Mouse (Mus musculus) common myeloid progenitor, adult 5-6 weeks (primary cell): ENCODE measurements around the gene Pheta2. TPM values are rescaled to one million over a fixed set of nuclear protein-coding genes. Genes with fewer than 3 reads are reported as not detected.

ENCODE experiments used
- ATAC-seq: replicated peaks from 2 replicates; pipeline ENCODE4 v1.8.0; 2016; ENCODE audit warnings: low read depth, mild to moderate bottlenecking, moderate TSS enrichment, inconsistent platforms; ENCODE audit not compliant: poor library complexity, severe bottlenecking
- total RNA-seq: library from RNA; stranded (forward); fragments of 200-1000, 187-1606 nt; gene quantifications from 2 replicates; pipeline ENCODE4 v1.2.3, GENCODE M21; 2017

Gene Pheta2
- total RNA-seq, 1 experiment from 2014 or later: 15.5 TPM

DNA sequence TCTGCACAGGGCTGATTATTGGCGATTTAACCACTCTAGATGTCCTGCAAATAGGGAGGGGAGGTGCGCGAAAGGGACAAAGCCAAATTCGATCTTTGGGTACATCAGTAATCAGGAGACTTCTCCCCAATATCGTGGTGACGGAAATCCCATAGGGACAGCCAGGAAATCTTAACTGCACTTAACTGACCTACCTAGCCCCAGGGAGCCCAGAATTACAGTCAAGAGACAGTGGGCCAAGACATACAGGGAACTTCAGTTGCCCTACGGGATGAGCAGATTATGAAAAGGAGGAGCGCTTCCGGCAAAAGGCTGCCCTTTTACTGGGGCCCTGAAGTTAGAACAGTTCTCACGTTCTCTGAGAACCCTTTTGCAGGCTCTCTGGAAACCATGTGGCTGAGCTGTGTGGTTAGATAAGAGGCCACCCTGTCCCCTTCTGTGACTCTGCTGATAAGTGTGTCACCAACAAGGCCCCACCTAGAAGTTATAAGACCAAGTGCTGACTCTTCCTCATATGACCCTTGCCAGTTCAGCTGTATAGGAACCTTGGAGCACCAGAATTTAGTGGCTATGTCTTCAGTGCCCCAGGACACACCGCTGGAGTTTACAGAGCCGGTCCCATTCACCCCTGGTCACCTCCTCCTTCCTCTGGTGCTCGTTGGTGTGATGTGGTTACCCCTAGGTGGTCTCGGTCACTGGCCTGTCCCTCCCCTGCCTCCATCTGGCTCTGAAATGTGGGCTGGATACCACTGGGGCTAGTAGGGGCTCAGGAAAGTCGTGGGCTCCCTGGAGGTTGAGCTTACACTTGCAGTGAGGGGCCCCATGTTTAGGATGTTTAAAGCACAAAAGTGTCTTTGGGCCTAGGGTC lies 3.2 kb downstream of the Pheta2 start:
- ATAC-seq: peak; percentile 46

DNA sequence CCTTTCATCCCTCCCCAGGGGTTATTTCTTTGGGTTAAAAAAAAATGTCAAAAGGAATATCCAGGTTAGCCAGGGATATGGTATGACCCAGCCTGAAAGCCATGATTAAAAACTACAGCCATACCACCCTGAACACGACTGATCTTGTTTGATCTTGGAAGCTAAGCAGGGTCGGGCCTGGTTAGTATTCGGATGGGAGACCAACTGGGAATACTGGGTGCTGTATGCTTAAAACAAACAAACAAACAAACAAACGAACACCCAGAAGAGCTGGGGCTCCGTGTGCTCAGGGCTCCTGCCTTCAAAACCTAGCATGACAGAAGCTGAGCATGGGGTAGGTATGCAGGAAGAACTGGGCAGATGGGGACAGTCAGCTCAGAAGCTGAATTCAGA lies 3.8 kb downstream of the Pheta2 start:
- no peak for ATAC-seq

DNA sequence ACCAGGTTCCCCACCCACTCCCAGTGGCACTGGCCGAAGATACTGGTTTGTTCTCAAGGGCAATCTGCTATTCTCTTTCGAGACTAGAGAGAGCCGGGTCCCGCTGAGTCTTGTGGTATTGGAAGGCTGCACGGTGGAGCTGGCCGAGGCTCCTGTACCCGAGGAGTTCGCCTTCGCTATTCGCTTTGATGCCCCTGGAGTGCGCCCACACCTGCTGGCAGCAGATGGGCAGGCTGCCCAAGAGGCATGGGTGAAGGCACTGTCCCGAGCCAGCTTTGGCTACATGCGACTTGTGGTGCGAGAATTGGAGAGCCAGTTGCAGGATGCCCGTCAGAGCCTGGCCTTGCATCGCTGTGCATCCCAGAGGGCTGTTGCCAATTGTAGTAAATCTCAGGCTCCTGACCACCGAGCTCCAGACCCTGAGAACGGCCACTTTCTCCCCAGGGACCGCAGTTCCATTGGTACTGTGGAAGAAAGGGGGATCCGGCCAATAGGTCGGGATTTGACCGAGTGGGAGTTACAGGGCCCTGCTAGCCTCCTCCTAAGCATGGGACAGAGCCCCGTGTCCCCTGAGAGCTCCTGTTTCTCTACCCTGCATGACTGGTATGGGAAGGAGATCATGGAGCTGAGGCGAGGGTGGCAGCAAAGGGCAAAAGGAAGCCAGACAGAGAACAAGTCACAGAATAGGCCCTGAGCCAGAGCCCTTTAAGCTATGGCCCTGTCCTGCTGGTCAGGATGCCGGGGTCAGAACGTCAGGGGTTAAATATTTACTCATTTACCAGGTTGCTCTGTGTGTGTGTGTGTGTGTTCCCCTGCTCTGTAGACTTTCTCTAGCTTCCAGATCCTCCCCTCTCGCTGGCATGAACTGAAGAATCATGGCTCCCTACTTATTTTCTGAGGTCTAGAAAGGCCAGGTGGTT lies 4.9 kb downstream of the Pheta2 start:
- no peak for ATAC-seq

DNA sequence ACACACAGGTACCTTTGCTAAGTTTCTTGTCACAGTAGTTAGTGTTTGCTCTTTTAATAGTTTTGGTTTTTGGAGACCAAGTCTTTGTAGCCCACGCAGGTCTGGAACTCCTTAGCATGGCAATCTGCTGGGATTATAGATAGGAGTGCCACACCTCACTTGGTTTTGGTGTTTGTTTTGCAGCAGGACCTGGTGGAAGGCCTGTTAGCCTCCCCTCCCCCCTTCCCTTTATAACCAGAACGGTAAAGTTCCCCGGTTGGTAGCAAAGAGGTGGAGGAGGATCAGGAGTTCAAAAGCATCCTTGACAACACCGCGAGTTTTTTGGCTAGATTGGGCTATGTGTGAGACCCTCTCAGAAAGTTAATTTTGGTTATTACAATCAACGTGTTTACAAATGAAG lies 6.2 kb downstream of the Pheta2 start:
- ATAC-seq: no peak

DNA sequence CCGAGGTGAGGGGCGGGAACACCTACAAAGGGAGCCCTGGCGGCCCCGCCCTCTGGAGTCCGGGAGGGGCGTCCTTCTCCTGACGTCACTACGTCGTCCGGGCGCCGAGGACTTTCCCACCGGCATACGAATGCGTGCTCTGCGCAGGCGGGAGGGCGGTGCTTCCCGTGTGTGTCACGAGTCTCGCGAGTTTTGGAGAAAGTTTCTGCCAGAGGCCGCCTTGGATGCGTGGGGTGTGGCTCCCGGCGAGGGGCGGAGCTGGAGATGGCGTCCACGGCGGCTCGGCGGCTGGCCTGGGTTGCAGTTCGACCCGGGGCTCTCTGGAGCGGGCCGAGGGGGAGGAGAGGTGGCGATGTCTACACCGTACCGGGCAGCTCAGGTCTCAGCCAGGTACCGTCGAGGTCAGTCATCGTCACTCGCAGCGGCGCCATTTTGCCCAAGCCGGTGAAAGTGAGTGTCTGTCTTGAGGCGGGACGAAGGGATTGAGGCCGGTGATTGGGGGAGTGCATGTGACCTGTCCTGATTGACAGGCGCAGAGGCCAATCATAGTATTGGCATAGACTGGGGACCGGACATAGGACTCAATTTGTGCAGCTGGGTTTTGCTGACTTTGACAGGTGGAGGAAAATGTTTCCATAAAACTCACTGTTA lies 7.2 kb downstream of the Pheta2 start:
- ATAC-seq: peak; percentile 68

DNA sequence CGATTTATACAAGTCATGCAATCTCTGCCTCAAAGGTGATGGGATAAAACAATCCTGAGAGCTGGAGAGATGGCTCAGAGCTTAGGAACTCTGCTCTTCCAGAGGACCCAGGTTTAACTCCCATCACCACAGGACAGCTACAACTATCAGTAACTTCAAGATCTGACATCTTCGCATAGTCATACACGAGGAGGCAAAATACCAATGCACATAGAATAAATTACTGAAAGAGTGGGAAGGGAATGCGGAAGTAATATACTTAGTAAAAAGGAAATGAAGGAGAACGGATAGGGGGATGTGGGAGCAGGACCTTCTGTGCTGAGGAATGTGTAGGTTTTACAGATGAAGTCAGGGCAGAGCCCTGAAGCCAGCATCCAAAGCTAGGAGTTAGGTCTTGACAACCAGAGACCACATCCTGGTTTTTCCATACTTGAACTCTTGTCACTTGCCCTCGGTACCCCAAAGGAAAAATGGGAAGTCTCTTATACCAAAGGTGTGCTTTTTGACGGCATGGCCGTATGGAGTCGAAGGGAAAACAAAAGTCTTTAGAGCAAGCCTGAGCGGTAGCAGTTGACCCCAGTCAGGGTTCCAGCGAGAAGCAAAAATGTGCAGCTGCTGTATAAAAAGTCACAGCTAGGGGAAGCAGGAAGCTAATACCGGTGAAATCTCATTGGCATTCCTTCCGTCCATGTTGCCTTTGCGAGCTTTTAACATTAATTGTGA lies 8.0 kb downstream of the Pheta2 start:
- no peak for ATAC-seq

DNA sequence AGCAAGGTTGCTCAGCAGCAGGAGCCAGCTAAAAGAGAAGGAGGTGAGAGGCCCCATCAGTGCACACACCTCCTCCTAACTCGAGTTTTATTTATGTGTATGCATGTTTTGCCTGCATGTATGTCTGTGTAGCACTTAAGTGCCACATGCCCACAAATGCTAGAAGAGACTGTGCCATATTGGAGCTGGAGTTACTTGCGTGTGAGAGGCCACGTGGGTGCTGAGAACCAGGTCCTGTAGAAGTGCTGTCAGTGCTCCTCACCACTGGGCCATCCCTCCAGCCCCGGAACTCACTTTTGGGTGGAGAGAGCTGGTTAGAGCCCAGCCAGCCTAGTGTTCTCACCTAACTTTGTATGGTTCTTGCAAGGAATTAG lies 8.5 kb downstream of the Pheta2 start:
- no peak for ATAC-seq

DNA sequence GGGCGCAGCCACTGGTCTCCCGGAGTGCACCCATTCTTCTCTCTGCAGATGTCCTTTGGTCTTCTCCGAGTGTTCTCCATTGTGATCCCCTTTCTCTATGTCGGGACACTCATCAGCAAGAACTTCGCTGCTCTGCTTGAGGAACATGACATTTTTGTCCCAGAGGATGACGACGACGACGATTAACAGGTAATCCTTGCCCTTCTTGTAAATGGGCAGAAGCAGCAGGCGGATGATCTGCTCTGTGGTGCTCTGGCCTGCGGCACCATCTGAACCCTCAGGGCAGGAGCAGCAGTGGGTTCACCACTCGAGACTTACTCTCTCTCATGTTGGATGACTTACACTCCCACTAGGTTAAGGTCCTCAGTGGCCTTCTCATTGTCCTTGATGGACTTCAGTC lies 9.1 kb downstream of the Pheta2 start:
- ATAC-seq: no peak

DNA sequence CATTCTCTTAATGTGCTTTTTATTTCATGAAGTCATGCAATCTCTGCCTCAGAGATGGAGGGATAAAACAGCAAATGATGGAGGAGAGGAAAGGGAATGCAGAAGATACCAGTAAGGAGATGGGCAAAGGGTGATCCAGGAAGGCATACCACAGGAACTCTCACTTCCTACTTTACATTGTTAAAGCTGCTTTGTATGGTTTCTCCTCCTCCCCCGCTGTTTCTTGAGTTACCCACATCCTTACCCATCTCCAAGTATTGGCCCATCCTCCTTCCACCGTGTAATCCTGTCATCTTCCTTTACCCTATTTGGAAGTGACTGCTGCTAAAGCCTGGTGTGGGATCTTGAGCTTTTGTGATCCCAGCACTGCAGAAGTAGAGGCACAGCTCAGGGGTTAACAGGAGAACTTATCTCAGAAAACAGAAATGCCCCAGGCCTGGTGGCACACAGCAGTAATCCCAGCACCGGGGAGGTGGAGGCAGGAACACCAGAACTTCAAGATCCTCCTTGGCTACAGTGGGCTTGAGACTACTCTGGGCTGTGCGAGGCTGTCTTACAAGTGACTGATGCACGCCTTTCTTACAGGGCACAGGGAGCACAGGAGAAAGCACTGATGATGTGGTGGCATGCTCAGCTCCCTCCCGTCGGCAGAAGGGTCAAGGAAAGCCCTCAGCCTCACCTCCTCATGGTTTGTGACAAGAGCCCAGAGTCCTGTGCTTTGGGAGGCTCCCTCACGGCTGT lies 9.7 kb downstream of the Pheta2 start:
- peak; percentile 10; the same call in 1 of the 2 replicates for ATAC-seq

DNA sequence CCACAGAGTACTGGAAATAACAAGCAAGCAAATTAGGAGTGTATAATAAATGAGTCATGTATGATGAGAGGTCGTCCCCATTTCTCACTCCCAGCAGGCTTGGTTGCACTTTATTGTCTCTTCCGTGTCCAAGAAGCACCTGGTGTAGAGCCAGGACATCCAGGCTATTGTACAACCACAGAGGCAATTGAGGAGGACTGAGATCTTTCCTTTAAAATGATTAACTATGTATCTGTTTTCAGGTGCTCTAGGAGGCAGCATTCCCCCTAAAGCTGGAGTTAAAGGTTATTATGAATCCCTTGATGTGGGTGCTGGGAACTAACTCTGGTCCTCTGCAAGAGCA lies 10.2 kb downstream of the Pheta2 start:
- ATAC-seq: no peak

DNA sequence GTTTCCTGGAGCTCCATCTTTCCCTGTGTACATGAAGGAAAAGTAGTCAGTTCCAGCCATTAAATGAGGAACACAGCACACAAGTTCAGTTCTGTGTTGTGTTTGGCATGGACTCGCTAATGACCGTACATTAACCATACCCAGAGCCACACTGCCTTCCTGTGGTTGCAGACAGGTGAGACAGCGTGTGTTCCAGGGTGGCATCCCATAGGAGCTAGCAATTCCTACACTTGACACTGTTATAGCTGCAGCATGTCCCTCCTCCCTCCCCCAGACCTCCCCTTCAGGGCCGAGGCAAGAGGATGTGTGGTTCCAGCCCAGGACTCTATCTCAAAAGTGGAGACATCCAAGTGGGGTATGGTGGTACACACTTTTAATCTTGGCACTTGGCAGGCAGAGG lies 11.6 kb downstream of the Pheta2 start:
- ATAC-seq: no peak

DNA sequence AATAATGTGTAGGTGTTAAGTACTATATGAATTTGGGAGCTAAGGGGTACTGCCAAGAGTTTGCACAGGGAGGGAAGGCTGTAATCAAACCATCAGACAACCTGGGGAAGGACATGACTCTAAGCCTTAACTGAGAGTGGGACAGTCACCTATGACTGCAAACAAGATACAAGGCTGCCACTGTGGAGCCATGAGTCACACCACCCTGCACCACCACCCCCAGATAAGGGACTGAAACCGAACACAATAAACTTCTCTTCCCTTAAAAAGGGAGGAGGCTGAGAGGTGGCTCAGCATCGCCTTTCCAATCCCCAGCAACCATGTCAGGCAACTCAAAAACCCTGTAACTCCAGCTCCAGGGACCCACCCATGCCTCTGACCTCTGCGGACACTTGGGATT lies 12.7 kb downstream of the Pheta2 start:
- no peak for ATAC-seq

DNA sequence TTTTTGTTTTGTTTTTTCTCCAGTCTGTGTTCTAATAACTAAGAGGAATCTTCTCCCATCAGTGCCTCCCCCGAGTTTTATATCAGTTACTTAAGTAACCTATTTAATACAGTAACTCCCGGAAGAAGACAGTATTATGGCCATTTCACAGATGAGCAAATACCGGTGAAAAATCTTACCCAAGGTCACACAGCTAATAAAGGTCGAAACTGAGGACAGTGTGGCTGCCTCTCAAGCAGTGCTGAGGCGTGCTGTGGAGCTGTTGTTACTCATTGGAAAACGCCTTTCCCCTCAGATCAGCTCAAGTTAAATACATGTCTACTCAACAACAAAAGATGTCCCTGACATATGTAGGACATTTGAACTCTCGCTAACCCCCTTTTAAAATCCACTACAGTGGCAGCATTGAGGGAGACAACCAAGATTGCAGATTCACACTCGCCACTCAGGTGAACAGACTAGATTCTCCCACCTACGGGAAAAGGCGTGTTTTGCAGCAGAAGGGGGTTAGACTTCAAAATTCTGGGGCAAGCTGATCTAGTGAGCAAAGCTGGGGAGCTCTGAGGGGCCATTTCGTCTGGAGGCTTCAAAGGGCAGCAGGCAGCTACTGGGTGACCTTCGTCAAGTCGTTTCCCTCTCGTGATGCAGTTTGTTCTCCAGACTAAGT lies 14.5 kb downstream of the Pheta2 start:
- no peak for ATAC-seq

DNA sequence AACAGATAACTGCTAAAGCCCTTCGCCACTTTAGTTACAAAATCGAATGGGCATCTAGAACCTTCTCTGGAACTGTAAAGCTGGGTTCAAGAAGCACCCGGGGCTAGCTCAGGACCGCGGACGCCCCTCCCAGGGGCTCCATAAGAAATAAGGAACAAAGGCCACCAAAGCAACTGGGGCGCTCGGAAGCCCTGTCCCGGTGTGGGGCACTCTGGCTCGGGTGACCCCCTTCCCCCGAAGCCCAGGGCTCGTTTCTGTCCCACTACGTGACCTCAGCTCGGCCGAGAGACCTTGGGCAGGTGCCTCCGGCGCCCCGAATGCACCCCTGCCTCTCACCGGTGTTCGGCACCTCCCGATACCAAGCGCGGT lies 15.0 kb downstream of the Pheta2 start:
- ATAC-seq: 0 out of 2 replicates have a peak, but pooled peaks have one; percentile 14

DNA sequence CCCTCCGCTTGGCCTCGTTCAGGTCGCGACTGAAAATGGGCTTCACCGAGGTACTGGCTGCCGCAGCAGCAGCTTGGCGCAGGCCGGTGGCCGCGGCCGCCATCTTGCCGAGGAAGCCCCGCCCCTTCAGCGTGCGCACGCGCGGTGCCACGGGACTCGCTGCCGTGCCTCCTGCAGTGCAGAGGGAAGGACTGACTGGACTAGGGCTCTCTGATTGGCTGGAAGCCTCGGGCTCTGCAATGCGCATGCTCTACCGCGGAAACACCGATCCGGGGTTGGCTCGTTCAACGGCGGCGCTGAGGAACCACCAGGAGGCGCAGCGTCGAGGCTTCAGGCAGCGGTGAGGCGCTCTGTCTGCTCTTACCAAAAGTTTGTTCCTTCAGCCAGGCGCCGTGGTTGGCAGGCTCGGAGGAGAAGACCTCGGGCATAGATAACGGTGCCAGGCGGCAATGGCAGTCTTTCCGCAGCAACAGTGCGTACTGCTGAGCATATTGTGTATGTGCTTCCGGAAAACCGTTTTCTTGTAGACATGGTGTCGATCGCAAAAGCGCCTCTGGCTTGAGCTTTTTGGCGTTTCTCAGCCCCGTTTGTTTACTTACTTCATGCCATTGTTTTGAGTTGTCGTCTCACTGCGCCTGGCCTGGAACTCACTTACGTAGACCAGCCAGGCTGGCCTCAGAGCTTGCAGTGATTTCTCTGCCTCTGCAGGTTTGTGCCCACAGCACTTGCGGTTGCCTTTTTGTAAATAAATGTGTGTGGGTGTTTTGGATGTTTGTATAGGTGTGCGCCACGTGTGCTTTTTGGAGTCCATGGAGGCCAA lies 15.6 kb downstream of the Pheta2 start, which contains the start of gene Ndufa6:
Ndufa6 (minus strand) TSS at position 197 of the 820 bp plus-strand sequence.
- ATAC-seq: peak; percentile 98

DNA sequence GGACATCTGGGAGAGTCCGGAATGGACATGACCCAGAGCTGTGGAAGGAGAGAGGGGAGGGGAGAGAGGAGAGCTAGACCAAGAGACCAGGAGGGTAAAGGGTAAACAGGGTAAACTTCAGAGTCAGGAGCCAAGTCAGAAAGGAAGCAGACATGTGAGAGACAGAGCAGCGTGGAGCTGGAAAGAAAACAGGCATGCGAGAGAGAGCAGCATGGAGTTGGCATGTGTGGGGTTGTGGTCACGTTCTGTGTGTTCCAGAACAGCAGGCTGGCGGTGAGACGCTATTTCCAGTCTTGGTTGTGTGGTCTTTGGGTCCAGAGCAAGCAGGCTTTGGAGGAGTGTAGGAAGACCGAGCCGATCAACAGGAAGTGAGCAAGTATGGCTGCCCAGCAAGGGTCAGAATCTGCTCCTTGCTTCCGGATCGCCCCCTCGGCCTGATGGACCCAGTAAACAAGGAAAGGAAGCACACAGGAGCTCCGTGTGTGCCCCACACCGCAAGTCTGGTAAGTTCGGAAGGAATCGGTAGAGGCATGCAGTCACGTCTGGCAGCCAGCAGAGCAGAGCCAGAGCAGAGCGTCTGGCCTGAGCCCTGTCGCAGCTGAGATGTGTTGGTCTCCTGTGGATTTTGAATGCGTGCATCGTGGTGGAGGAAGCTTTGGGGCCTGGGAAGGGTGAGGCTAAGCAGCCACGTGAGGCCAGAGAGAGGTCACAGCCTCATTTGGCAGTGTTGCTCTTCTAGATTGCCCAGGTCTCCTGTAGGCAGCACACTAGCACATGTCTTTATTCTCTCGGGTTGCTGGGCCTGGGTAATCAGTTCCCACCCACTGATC lies 19.9 kb downstream of the Pheta2 start:
- ATAC-seq: no peak

DNA sequence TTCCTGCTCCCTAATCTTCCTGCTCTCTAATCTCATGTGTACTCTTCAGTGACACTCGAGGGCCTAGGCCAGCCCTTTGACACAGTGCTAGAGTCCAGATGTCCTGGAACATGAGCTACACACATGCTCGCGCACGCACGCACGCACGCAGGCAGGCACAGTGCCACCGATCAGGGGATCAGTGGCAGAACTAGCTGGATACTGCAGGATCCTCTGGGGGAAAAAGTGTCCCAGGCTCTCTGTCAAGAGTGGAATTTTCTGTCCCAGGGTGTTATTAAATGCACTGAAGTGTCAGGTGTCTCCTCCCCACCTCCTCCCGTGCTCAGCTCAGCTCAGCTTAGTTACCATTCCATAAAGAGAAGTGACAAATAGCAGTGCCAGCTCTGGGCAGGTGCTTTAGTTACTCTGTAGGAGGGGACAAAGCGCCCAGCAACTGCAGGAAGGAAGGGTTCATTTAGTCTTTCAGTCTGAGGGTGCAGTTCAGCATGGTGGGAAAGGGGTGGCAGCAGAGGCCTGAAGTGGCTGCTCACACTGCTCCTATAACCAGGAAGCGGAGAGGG lies 22.8 kb downstream of the Pheta2 start:
- peak; percentile 97 for ATAC-seq
